Comparison of ENCODE assay signal across 8 mouse cellular contexts in the genomic region with DNA sequence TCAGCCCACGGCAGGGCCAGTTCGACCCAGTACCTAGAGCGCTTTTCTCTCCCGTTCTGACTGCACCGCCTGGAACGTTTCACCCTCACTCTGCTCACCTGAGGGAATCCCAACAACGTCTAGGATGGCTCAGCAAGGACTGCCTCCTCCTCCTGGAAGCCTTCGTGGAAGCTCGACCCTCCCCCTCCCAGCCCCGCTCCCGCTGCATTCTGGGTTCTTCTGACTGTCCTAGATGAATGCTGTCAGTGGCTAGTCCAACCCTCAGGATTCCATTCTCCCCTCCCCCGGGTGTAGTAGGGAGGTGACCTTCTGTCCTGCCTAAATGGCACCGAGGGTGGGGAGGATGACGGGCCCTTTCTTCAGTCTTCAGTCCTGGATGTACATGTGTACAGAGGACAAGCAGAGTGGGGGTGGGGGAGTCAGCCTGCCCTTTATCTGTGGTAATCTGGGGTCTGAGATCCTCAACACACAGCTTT. TPM values are rescaled to one million over a fixed set of nuclear protein-coding genes. Genes with fewer than 3 reads are reported as not detected.
DNase-seq lines count a peak whose midpoint lies in the region; ATAC-seq and TF ChIP-seq lines count a peak whose summit lies in the region.

A gene (minus strand): TSS at position 123 of the 476 bp plus-strand sequence.

- TF ChIP-seq RAD21 in MEL (IDR thresholded peaks at IDR 0.05; ENCODE audit: low read depth, low read length), result no peak

- peak within 1 kb of the TSS; percentile 80 to 81 for H3K4me3 ChIP-seq in MEL (ENCODE audit: control insufficient read depth in 1 of 2, insufficient read depth in 1 of 2, low read depth in 2 of 2, low read length in 2 of 2)
- peak within 1 kb of the TSS; percentile 71 for H3K4me3 ChIP-seq in embryonic facial prominence, embryonic 14.5 days (ENCODE audit: low read depth, low read length)
- peak within 1 kb of the TSS; percentile 61 for H3K4me3 ChIP-seq in hindbrain, embryonic 15.5 days
- H3K4me3 ChIP-seq in lung, embryonic 16.5 days (ENCODE audit: low read length), result peak within 1 kb of the TSS; percentile 82
- H3K4me3 ChIP-seq in thymus, adult 2 months (ENCODE audit: control insufficient read depth, insufficient read depth, low read length), result peak within 1 kb of the TSS; percentile 87

- TF ChIP-seq POLR2A in MEL (IDR thresholded peaks at IDR 0.05; ENCODE audit: control insufficient read depth in 1 of 2, insufficient read depth in 1 of 2, low read depth in 1 of 2, low read length in 2 of 2, poor library complexity in 1 of 2), result no peak
- no peak for TF ChIP-seq POLR2A in thymus, adult 2 months (IDR thresholded peaks at IDR 0.05; ENCODE audit: control insufficient read depth, extremely low read depth, insufficient read depth, low read length, poor library complexity)

- no peaks in the 10 kb centered on the region for H3K9me3 ChIP-seq in MEL (replicated peaks; ENCODE audit: insufficient read depth, low read length)
- no peaks in the 10 kb centered on the region for H3K9me3 ChIP-seq in embryonic facial prominence, embryonic 14.5 days (ENCODE audit: control insufficient read depth, low read length)
- no peaks in the 10 kb centered on the region for H3K9me3 ChIP-seq in hindbrain, embryonic 15.5 days
- no peaks in the 10 kb centered on the region for H3K9me3 ChIP-seq in lung, embryonic 16.5 days (ENCODE audit: control insufficient read depth, low read length)

- no peak for DNase-seq in heart, adult 18-20 months
- no peak for DNase-seq in heart, adult 9 months (ENCODE audit: low spot score in 2 of 2)
- DNase-seq in MEL (ENCODE audit: low read depth, low spot score), result no peak
- DNase-seq in embryonic facial prominence, embryonic 14.5 days (ENCODE audit: low spot score), result no peak
- peak; percentile 48 for DNase-seq in thymus, adult 2 months
- DNase-seq in spleen, postnatal 36 days (ENCODE audit: low spot score in 2 of 2), result no peak

- peaks cover 4 to 13% of the 10 kb centered on the region in 2 experiments; a peak in 3 of 4 replicates for H3K4me1 ChIP-seq in MEL (ENCODE audit: control insufficient read depth in 1 of 2, insufficient read depth in 2 of 2, low read length in 2 of 2)
- peaks cover 42% of the 10 kb centered on the region for H3K4me1 ChIP-seq in embryonic facial prominence, embryonic 14.5 days (ENCODE audit: control insufficient read depth, insufficient read depth, low read length)
- peaks cover 36% of the 10 kb centered on the region for H3K4me1 ChIP-seq in hindbrain, embryonic 15.5 days (replicated peaks)
- H3K4me1 ChIP-seq in lung, embryonic 16.5 days (replicated peaks; ENCODE audit: control insufficient read depth, insufficient read depth, low read length), result peaks cover 39% of the 10 kb centered on the region
- H3K4me1 ChIP-seq in thymus, adult 2 months (replicated peaks; ENCODE audit: control insufficient read depth, insufficient read depth, low read length), result peaks cover 39% of the 10 kb centered on the region

- H3K27ac ChIP-seq in MEL (ENCODE audit: control insufficient read depth, low read depth, low read length), result no peak within 1 kb of the TSS
- peak within 1 kb of the TSS; percentile 66 for H3K27ac ChIP-seq in embryonic facial prominence, embryonic 14.5 days (replicated peaks; ENCODE audit: low read depth, low read length)
- H3K27ac ChIP-seq in hindbrain, embryonic 15.5 days (replicated peaks), result peak within 1 kb of the TSS; percentile 27; the same call in 1 of the 2 replicates
- peak within 1 kb of the TSS; percentile 100 for H3K27ac ChIP-seq in lung, embryonic 16.5 days (ENCODE audit: low read length)
- peak within 1 kb of the TSS; percentile 98 for H3K27ac ChIP-seq in thymus, adult 2 months (ENCODE audit: control insufficient read depth, insufficient read depth, low read length)

- H3K9ac ChIP-seq in MEL (ENCODE audit: control insufficient read depth, low read depth, low read length, poor library complexity, severe bottlenecking), result peak within 1 kb of the TSS; percentile 87
- H3K9ac ChIP-seq in embryonic facial prominence, embryonic 14.5 days (ENCODE audit: low read depth, low read length), result peak within 1 kb of the TSS; percentile 80
- peak within 1 kb of the TSS; percentile 54 for H3K9ac ChIP-seq in hindbrain, embryonic 15.5 days
- peak within 1 kb of the TSS; percentile 87 for H3K9ac ChIP-seq in lung, embryonic 16.5 days (ENCODE audit: low read length)

- TF ChIP-seq CTCF in MEL (IDR thresholded peaks at IDR 0.05 in 2 of 3, conservative IDR thresholded peaks at IDR 0.05 in 1 of 3; ENCODE audit: control insufficient read depth in 1 of 3, insufficient read depth in 1 of 3, low read depth in 2 of 3, low read length in 3 of 3, poor library complexity in 1 of 3, severe bottlenecking in 1 of 3), result no peak
- no peak for TF ChIP-seq CTCF in thymus, adult 2 months (IDR thresholded peaks at IDR 0.05; ENCODE audit: borderline replicate concordance, control insufficient read depth, extremely low read depth, insufficient read depth, low read length, poor library complexity)

- TF ChIP-seq EP300 in MEL (IDR thresholded peaks at IDR 0.05; ENCODE audit: low read depth in 1 of 2, low read length in 2 of 2), result no peak

- peak within 1 kb of the TSS; percentile 95 for H3K4me2 ChIP-seq in embryonic facial prominence, embryonic 14.5 days (ENCODE audit: low read depth, low read length)
- peak within 1 kb of the TSS; percentile 88 for H3K4me2 ChIP-seq in hindbrain, embryonic 15.5 days
- H3K4me2 ChIP-seq in lung, embryonic 16.5 days (ENCODE audit: low read depth, low read length), result peak within 1 kb of the TSS; percentile 91

- WGBS in embryonic facial prominence, embryonic 14.5 days, result 11% methylated on average over 14 of the region's 14 CpGs
- WGBS in hindbrain, embryonic 15.5 days, result 6% methylated on average over 14 of the region's 14 CpGs
- 5% methylated on average over 14 of the region's 14 CpGs for WGBS in lung, embryonic 16.5 days
- WGBS in thymus, adult 2 months, result 48% methylated on average over 14 of the region's 14 CpGs

- H3K27me3 ChIP-seq in MEL (ENCODE audit: control insufficient read depth in 1 of 2, insufficient read depth in 2 of 2, low read length in 2 of 2), result no peaks in the 10 kb centered on the region
- no peaks in the 10 kb centered on the region for H3K27me3 ChIP-seq in embryonic facial prominence, embryonic 14.5 days (replicated peaks; ENCODE audit: control insufficient read depth, insufficient read depth, low read length)
- peaks cover 12% of the 10 kb centered on the region; the same call in 1 of the 2 replicates for H3K27me3 ChIP-seq in hindbrain, embryonic 15.5 days
- H3K27me3 ChIP-seq in lung, embryonic 16.5 days (ENCODE audit: control insufficient read depth, insufficient read depth, low read depth, low read length), result no peaks in the 10 kb centered on the region
- no peaks in the 10 kb centered on the region for H3K27me3 ChIP-seq in thymus, adult 2 months (ENCODE audit: control insufficient read depth, insufficient read depth, low read length)

- no peak for ATAC-seq in embryonic facial prominence, embryonic 14.5 days (ENCODE audit: low read depth)
- no peak for ATAC-seq in hindbrain, embryonic 15.5 days (ENCODE audit: low FRiP score, low read depth)
- ATAC-seq in lung, embryonic 16.5 days (ENCODE audit: low read depth), result no peak

- peaks cover 0 to 6% of the 10 kb centered on the region in 2 experiments; a peak in 2 of 4 replicates for H3K36me3 ChIP-seq in MEL (ENCODE audit: control insufficient read depth in 1 of 2, insufficient read depth in 2 of 2, low read length in 2 of 2)
- H3K36me3 ChIP-seq in embryonic facial prominence, embryonic 14.5 days (ENCODE audit: control insufficient read depth, insufficient read depth, low read length), result no peaks in the 10 kb centered on the region
- H3K36me3 ChIP-seq in hindbrain, embryonic 15.5 days, result no peaks in the 10 kb centered on the region
- no peaks in the 10 kb centered on the region for H3K36me3 ChIP-seq in lung, embryonic 16.5 days (ENCODE audit: control insufficient read depth, insufficient read depth, low read length)
- no peaks in the 10 kb centered on the region for H3K36me3 ChIP-seq in thymus, adult 2 months (ENCODE audit: control insufficient read depth, insufficient read depth, low read length)

- H3K79me2 ChIP-seq in MEL (ENCODE audit: control insufficient read depth, insufficient read depth, low read length, poor library complexity), result peaks cover 7% of the 10 kb centered on the region

TF ChIP-seq in MEL, 35 proteins besides CTCF, POLR2A, EP300 and RAD21:
- no peak for TF ChIP-seq NRF1 (IDR thresholded peaks at IDR 0.05; ENCODE audit: insufficient read depth, low read depth, low read length, poor library complexity, severe bottlenecking)
- no peak for TF ChIP-seq TBP (IDR thresholded peaks at IDR 0.05; ENCODE audit: low read depth, low read length)
- TF ChIP-seq POLR2AphosphoS5 (IDR thresholded peaks at IDR 0.05; ENCODE audit: borderline replicate concordance, low read depth, low read length), result no peak
- no peak for TF ChIP-seq MYC (IDR thresholded peaks at IDR 0.05; ENCODE audit: low read depth, low read length)
- no peak for TF ChIP-seq MAFK (IDR thresholded peaks at IDR 0.05; ENCODE audit: borderline replicate concordance, low read depth, low read length)
- TF ChIP-seq E2F4 (IDR thresholded peaks at IDR 0.05; ENCODE audit: borderline replicate concordance, low read depth, low read length), result no peak
- TF ChIP-seq MAZ (IDR thresholded peaks at IDR 0.05; ENCODE audit: low read depth, low read length), result no peak
- TF ChIP-seq CHD2 (IDR thresholded peaks at IDR 0.05; ENCODE audit: low read length), result no peak
- TF ChIP-seq TAL1 (IDR thresholded peaks at IDR 0.05; ENCODE audit: low read length), result no peak
- no peak for TF ChIP-seq ZNF384 (IDR thresholded peaks at IDR 0.05; ENCODE audit: low read depth, low read length)
- no peak for TF ChIP-seq CHD1 (IDR thresholded peaks at IDR 0.05; ENCODE audit: low read depth, low read length)
- no peak for TF ChIP-seq BHLHE40 (IDR thresholded peaks at IDR 0.05; ENCODE audit: borderline replicate concordance, low read depth, low read length)

RNA-seq across cellular contexts. Expression of the gene that starts here (rescaled TPM):
- total RNA-seq in heart, adult 18-20 months (2021), result 10 to 100 TPM; 16.7 to 20.7 TPM
- 3.7 and 4.1 TPM in 2 replicates for total RNA-seq in MEL (2012; rRNA removed)
- 1 to 10 TPM in 1 of 2 experiments, not detected in 1; 8.1 TPM for polyA plus RNA-seq in MEL (2012; ENCODE audit: insufficient read depth in 1 of 2, insufficient read length in 2 of 2, low read depth in 1 of 2, low replicate concordance in 2 of 2, missing spikeins in 1 of 2)
- polyA plus RNA-seq in embryonic facial prominence, embryonic 14.5 days (2014; fragmentation: Nextera tagmentation; extraction: Ambion mirVana), result 1.7 and 2.4 TPM in 2 replicates
- 1.6 and 1.7 TPM in 2 replicates for polyA plus RNA-seq in hindbrain, embryonic 15.5 days (2015; fragmentation: Nextera tagmentation; extraction: Ambion mirVana)
- polyA plus RNA-seq in lung, embryonic 16.5 days (2015; fragmentation: Nextera tagmentation; extraction: Ambion mirVana), result 9.6 and 9.8 TPM in 2 replicates
- 283 and 325 TPM in 2 replicates for polyA plus RNA-seq in thymus, adult 2 months (2012; rRNA removed)

Comparison
In these comparisons a context has a peak if more than half of its experiments do, and no peak if none do; other contexts are left out.
1. RNA of the gene that starts here (polyA plus RNA-seq): 283 to 325 TPM in thymus, adult 2 months; 9.6 to 9.8 TPM in lung, embryonic 16.5 days, 8.1 TPM in MEL, 1.7 to 2.4 TPM in embryonic facial prominence, embryonic 14.5 days and 1.6 to 1.7 TPM in hindbrain, embryonic 15.5 days; every median in the first group is over 10 times any median in the second.
2. Peak in every context shown above with its lines, with median percentiles within 50 percentile points of each other: H3K4me3 ChIP-seq, H3K9ac ChIP-seq and H3K4me2 ChIP-seq.